Mouse (Mus musculus) stomach, postnatal 0 days (tissue): ENCODE results near the gene Mon1a. TPM values are rescaled to one million over a fixed set of nuclear protein-coding genes. Genes with fewer than 3 reads are reported as not detected.

ENCODE experiments used
- ATAC-seq: fragments of 200-750 bp; cut with Nextera tagmentation; 2 replicates; pipeline ENCODE4 v1.8.0; 2017; ENCODE audit not compliant: low FRiP score, low TSS enrichment
- DNase-seq: peaks from one replicate; pipeline ENCODE4 v3.0.0-alpha.2; 2016; ENCODE audit warnings: low spot score
- H3K27ac ChIP-seq: fragments of 300-500 bp; sonication (generic); replicated peaks from 2 replicates; pipeline ENCODE4 v1.5.1; 2014; ENCODE audit warnings: mild to moderate bottlenecking, control low read depth
- H3K27me3 ChIP-seq: fragments of 300-500 bp; sonication (generic); 2 replicates; pipeline ENCODE4 v1.6.1; 2014; ENCODE audit warnings: low read length; ENCODE audit not compliant: control insufficient read depth, insufficient read depth
- H3K36me3 ChIP-seq: fragments of 300-500 bp; sonication (generic); 2 replicates; pipeline ENCODE4 v1.6.1; 2014; ENCODE audit warnings: low read length, mixed read lengths; ENCODE audit not compliant: control insufficient read depth, insufficient read depth
- H3K4me1 ChIP-seq: fragments of 300-500 bp; sonication (generic); replicated peaks from 2 replicates; pipeline ENCODE4 v1.6.1; 2014; ENCODE audit warnings: antibody characterized with exemption; ENCODE audit not compliant: control insufficient read depth, insufficient read depth
- H3K4me2 ChIP-seq: fragments of 300-500 bp; sonication (generic); replicated peaks from 2 replicates; pipeline ENCODE4 v1.6.1; 2014; ENCODE audit warnings: low read depth, mild to moderate bottlenecking, control low read depth, moderate library complexity
- H3K4me3 ChIP-seq: fragments of 300-500 bp; sonication (generic); 2 replicates; pipeline ENCODE4 v1.5.1; 2014; ENCODE audit warnings: low read depth, low read length, control low read depth
- H3K9ac ChIP-seq: fragments of 300-500 bp; sonication (generic); 2 replicates; pipeline ENCODE4 v1.6.1; 2014; ENCODE audit warnings: mild to moderate bottlenecking, low read length, control low read depth, mixed read lengths
- H3K9me3 ChIP-seq: fragments of 300-500 bp; sonication (generic); 2 replicates; pipeline ENCODE4 v1.6.1; 2016; ENCODE audit warnings: low read length; ENCODE audit not compliant: control insufficient read depth
- CTCF ChIP-seq: IDR thresholded peaks from 2 replicates; pipeline ENCODE4 v1.5.1; 2016; ENCODE audit warnings: antibody characterized with exemption, low read depth, mild to moderate bottlenecking, moderate library complexity
- EP300 ChIP-seq: optimal IDR thresholded peaks from 2 replicates; pipeline ENCODE3; 2016; ENCODE audit warnings: antibody characterized with exemption
- WGBS: fragments of 180-500 bp; shearing (Covaris S2); extraction: QIAGEN DNeasy Blood & Tissue Kit; methylation state at CpG from one replicate; pipeline ENCODE4 v1.1.7; 2014; 5-methylcytosine and 5-hydroxymethylcytosine counted together
- polyA plus RNA-seq: library from polyadenylated mRNA; unstranded; fragments of >200 nt; fragmentation: Nextera tagmentation; extraction: Ambion mirVana; gene quantifications from 2 replicates; pipeline ENCODE4 v1.2.1, GENCODE M21; 2015

The Mon1a gene
- polyA plus RNA-seq, 1 experiment from 2014 or later = 22.9 TPM

DNA sequence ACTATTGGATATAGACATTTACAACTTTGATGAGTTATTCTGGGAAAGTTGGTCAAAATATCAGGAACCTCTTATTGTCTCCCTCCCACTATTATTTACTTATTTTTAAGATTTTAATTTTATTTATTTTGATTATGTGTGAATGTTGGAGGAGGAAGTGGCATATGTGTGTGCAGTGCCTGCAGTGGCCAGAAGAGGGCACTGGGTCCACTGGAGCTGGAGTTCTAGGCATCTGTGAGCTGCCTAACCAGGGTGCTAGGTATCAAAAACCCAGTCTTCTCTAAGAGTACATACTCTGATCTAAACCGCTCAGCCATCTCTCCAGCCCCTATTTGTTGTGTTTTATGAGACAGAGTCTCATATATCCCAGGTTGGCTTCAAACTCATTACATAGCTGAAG lies 3.1 kb downstream of the Mon1a start:
- 100% methylated on average over 1 of the region's 1 CpGs for WGBS
- no peak for ATAC-seq
- H3K4me1 ChIP-seq = peaks cover 4% of the 10 kb centered on the region; the same call in 1 of the 2 replicates
- no peak overlapping the region for H3K4me2 ChIP-seq
- H3K27ac ChIP-seq = no peak overlapping the region; the same call in 1 of the 2 replicates
- H3K4me3 ChIP-seq = no peak overlapping the region
- H3K27me3 ChIP-seq = no peaks in the 10 kb centered on the region
- H3K9ac ChIP-seq = no peak overlapping the region
- TF ChIP-seq EP300 = no peak
- peak; percentile 67 for TF ChIP-seq CTCF
- no peaks in the 10 kb centered on the region for H3K36me3 ChIP-seq
- H3K9me3 ChIP-seq = no peaks in the 10 kb centered on the region
- DNase-seq = peak; percentile 52

DNA sequence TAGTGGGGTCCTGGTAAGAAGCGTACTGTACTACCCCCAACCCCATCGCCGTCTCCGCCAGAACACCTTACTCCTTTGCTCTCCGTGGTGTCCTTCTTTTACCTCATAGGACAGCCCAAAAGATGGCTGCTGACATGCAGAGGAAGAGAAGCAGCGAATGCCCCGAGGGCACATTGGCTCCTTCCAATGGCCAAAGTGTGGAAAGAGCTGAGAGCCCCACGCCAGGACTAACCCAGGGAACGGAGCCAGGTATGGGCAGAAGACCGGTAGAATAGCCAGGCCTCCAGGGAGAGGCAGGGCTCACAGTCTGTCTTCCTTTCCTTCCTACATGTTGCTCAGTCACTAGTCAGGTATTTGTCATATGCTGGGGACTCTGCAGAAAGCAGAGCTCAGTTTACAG lies 10.6 kb downstream of the Mon1a start:
- H3K4me2 ChIP-seq = no peak overlapping the region
- no peak overlapping the region for H3K9ac ChIP-seq
- H3K27ac ChIP-seq = no peak overlapping the region
- no peak for ATAC-seq
- peaks cover 6% of the 10 kb centered on the region; the same call in 1 of the 2 replicates for H3K36me3 ChIP-seq
- no peak overlapping the region for H3K4me3 ChIP-seq
- H3K9me3 ChIP-seq = no peaks in the 10 kb centered on the region
- TF ChIP-seq EP300 (no peak), CTCF (no peak)
- no peaks in the 10 kb centered on the region for H3K27me3 ChIP-seq
- 88% methylated on average over 10 of the region's 10 CpGs for WGBS
- no peak for DNase-seq
- no peaks in the 10 kb centered on the region for H3K4me1 ChIP-seq

DNA sequence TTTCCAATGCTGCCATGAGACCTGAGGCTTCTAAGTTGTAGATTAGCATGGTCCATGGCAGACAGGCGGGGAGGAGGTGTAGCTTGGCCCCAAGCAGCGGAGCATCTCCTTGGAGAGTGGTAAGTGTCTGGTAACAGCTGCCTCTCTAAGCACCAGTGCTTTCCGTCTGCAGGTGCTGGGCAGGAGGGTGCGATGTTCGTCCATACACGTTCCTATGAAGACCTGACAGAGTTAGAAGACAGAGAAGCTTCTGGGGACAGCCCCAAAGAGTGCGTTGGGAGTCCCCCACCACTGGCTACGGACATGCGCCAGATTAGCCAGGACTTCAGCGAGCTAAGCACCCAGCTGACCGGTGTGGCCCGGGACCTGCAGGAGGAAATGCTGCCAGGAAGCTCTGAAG lies 11.9 kb downstream of the Mon1a start:
- H3K9me3 ChIP-seq = no peaks in the 10 kb centered on the region
- H3K27me3 ChIP-seq = no peaks in the 10 kb centered on the region
- H3K9ac ChIP-seq = no peak overlapping the region
- peaks cover 6% of the 10 kb centered on the region; the same call in 1 of the 2 replicates for H3K36me3 ChIP-seq
- DNase-seq (no peak), ATAC-seq (no peak)
- no peak for TF ChIP-seq EP300
- TF ChIP-seq CTCF = no peak
- no peak overlapping the region for H3K4me3 ChIP-seq
- H3K4me2 ChIP-seq = no peak overlapping the region
- no peak overlapping the region for H3K27ac ChIP-seq
- H3K4me1 ChIP-seq = no peaks in the 10 kb centered on the region
- 77% methylated on average over 12 of the region's 12 CpGs for WGBS

DNA sequence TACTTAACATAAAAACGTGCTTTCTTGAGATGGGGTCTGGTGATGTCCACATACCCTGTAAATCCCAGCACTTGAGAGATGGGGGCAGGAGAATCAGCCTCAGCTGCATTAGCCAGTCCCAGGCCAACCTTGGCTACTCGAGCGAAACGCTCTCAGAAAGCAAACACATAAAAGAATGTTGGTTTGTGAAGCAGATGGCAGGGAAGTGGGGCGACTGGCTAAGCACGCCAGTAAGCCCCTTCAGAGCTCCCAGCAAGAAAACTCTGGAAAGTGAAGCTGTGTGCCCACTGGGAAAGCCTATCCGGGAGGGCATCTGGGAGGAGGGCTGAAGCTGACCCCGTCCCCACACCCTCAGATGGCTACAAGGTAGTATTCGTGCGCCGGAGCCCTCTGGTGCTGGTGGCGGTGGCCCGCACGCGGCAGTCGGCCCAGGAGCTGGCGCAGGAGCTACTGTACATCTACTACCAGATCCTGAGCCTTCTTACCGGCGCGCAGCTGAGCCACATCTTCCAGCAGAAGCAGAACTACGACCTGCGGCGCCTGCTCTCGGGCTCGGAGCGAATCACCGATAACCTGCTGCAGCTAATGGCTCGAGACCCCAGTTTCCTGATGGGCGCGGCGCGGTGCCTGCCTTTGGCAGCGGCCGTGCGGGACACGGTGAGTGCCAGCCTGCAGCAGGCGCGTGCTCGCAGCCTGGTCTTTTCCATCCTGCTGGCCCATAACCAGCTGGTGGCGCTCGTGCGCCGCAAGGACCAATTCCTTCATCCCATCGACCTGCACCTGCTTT lies 13.1 kb downstream of the Mon1a start:
- H3K4me2 ChIP-seq = peak overlapping the region; percentile 37
- ATAC-seq = peak; percentile 50
- H3K9me3 ChIP-seq = no peaks in the 10 kb centered on the region
- no peak overlapping the region for H3K9ac ChIP-seq
- H3K27ac ChIP-seq = no peak overlapping the region
- H3K27me3 ChIP-seq = no peaks in the 10 kb centered on the region
- peaks cover 4% of the 10 kb centered on the region; the same call in 1 of the 2 replicates for H3K4me1 ChIP-seq
- peak; percentile 91 for DNase-seq
- peak overlapping the region; percentile 10; the same call in 1 of the 2 replicates for H3K4me3 ChIP-seq
- WGBS = 23% methylated on average over 44 of the region's 44 CpGs
- peaks cover 6% of the 10 kb centered on the region; the same call in 1 of the 2 replicates for H3K36me3 ChIP-seq
- TF ChIP-seq CTCF (peak; percentile 81), EP300 (no peak)

DNA sequence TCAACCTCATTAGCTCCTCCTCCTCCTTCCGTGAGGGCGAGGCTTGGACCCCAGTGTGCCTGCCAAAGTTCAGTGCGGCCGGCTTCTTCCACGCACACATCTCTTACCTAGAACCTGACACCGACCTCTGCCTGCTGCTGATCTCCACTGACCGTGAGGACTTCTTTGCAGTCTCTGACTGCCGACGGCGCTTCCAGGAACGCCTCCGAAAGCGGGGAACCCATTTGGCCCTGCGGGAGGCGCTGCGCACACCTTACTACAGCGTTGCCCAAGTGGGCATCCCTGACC lies 13.6 kb downstream of the Mon1a start:
- 0 out of 2 replicates have a peak overlapping the region, but pooled peaks have one; percentile 10 for H3K4me3 ChIP-seq
- 37% methylated on average over 17 of the region's 17 CpGs for WGBS
- no peaks in the 10 kb centered on the region for H3K27me3 ChIP-seq
- H3K36me3 ChIP-seq = peaks cover 6% of the 10 kb centered on the region; the same call in 1 of the 2 replicates
- H3K9ac ChIP-seq = no peak overlapping the region
- H3K9me3 ChIP-seq = no peaks in the 10 kb centered on the region
- H3K4me2 ChIP-seq = peak overlapping the region; percentile 37; the same call in 1 of the 2 replicates
- TF ChIP-seq EP300 (no peak), CTCF (no peak)
- no peak overlapping the region for H3K27ac ChIP-seq
- no peak for ATAC-seq
- peaks cover 9% of the 10 kb centered on the region; the same call in 1 of the 2 replicates for H3K4me1 ChIP-seq
- DNase-seq = no peak

DNA sequence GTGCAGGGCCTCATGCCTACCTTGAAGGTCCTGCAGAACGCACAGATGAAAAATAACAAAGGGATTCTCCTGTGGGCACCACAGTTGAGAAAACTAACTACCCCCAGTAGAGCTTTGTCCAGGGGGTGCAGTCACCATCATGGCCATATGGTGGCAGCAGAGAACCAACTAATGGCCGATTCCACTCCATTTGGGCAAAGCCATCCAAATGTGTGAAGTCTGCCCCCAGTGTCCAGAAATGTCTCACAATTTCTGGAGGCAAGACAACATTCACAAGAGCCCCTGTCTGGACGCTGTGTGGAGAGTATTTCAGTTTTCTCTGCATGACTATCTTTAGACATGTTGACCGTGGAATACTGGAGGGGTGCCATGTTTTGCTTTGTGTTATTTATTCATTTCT lies 16.8 kb downstream of the Mon1a start:
- TF ChIP-seq EP300 = peak; percentile 47
- TF ChIP-seq CTCF = peak; percentile 99
- WGBS = 0% methylated on average over 4 of the region's 4 CpGs
- Histone ChIP-seq H3K4me3 (no peak overlapping the region), H3K4me1 (peaks cover 9% of the 10 kb centered on the region; the same call in 1 of the 2 replicates), H3K36me3 (peaks cover 2% of the 10 kb centered on the region; the same call in 1 of the 2 replicates), H3K4me2 (no peak overlapping the region), H3K9me3 (no peaks in the 10 kb centered on the region), H3K9ac (no peak overlapping the region), H3K27ac (peak overlapping the region; percentile 96), H3K27me3 (no peaks in the 10 kb centered on the region)
- DNase-seq = peak; percentile 90
- ATAC-seq = peak; percentile 8; the same call in 1 of the 2 replicates
